ENCODE assay signal across 7 mouse cellular contexts in genomic region chr7:131409988-131410385, GRCm38 (mm10). TPM values are rescaled to one million over a fixed set of nuclear protein-coding genes. Genes with fewer than 3 reads are reported as not detected.
A peak's percentile ranks its signal among the peaks of the same experiment; 100 is the strongest.
DNase-seq lines count a peak whose midpoint lies in the region; ATAC-seq lines count a peak whose summit lies in the region.

No protein-coding gene starts in this region.

- ATAC-seq in neural tube, embryonic 11.5 days (ENCODE audit: insufficient read depth, low FRiP score, low TSS enrichment) = peak; percentile 58
- peak; percentile 70 for ATAC-seq in embryonic facial prominence, embryonic 12.5 days (ENCODE audit: insufficient number of reproducible peaks, insufficient read depth, low FRiP score, low TSS enrichment)
- ATAC-seq in hindbrain, embryonic 15.5 days (ENCODE audit: low FRiP score, low read depth) = peak; percentile 77

- peak overlapping the region; percentile 80 for H3K4me3 ChIP-seq in neural tube, embryonic 11.5 days (ENCODE audit: low read depth, low read length)
- H3K4me3 ChIP-seq in embryonic facial prominence, embryonic 12.5 days = peak overlapping the region; percentile 96
- peak overlapping the region; percentile 99 for H3K4me3 ChIP-seq in hindbrain, embryonic 15.5 days
- H3K4me3 ChIP-seq in midbrain, embryonic 10.5 days = peak overlapping the region; percentile 98

- DNase-seq in neural tube, embryonic 11.5 days (ENCODE audit: low spot score) = no peak
- no peak for DNase-seq in neural tube, embryonic 10.5 days (ENCODE audit: extremely low spot score, low spot score)
- DNase-seq in midbrain, embryonic 10.5 days (ENCODE audit: low spot score) = no peak
- no peak for DNase-seq in spleen, adult 18-20 months
- DNase-seq in left cerebral cortex, adult 8-10 months (ENCODE audit: low spot score in 2 of 2) = no peak

- peak overlapping the region; percentile 85 for H3K9ac ChIP-seq in neural tube, embryonic 11.5 days (ENCODE audit: low read length)
- peak overlapping the region; percentile 94 for H3K9ac ChIP-seq in embryonic facial prominence, embryonic 12.5 days
- peak overlapping the region; percentile 95 for H3K9ac ChIP-seq in hindbrain, embryonic 15.5 days

- H3K36me3 ChIP-seq in neural tube, embryonic 11.5 days (ENCODE audit: control insufficient read depth, insufficient read depth, low read length) = no peaks in the 10 kb centered on the region
- no peaks in the 10 kb centered on the region for H3K36me3 ChIP-seq in embryonic facial prominence, embryonic 12.5 days
- no peaks in the 10 kb centered on the region for H3K36me3 ChIP-seq in hindbrain, embryonic 15.5 days
- H3K36me3 ChIP-seq in midbrain, embryonic 10.5 days = peaks cover 5% of the 10 kb centered on the region; the same call in 1 of the 2 replicates

- H3K9me3 ChIP-seq in neural tube, embryonic 11.5 days (ENCODE audit: control insufficient read depth, low read length) = no peaks in the 10 kb centered on the region
- H3K9me3 ChIP-seq in embryonic facial prominence, embryonic 12.5 days = no peaks in the 10 kb centered on the region
- no peaks in the 10 kb centered on the region for H3K9me3 ChIP-seq in hindbrain, embryonic 15.5 days
- H3K9me3 ChIP-seq in midbrain, embryonic 10.5 days (replicated peaks) = no peaks in the 10 kb centered on the region

- H3K4me1 ChIP-seq in neural tube, embryonic 11.5 days (ENCODE audit: control insufficient read depth, insufficient read depth, low read length) = peaks cover 15% of the 10 kb centered on the region; the same call in 1 of the 2 replicates
- peaks cover 13% of the 10 kb centered on the region for H3K4me1 ChIP-seq in embryonic facial prominence, embryonic 12.5 days
- peaks cover 36% of the 10 kb centered on the region for H3K4me1 ChIP-seq in hindbrain, embryonic 15.5 days (replicated peaks)
- H3K4me1 ChIP-seq in midbrain, embryonic 10.5 days = peaks cover 22% of the 10 kb centered on the region

- H3K27ac ChIP-seq in neural tube, embryonic 11.5 days (ENCODE audit: low read depth, low read length) = peak overlapping the region; percentile 24; the same call in 1 of the 2 replicates
- H3K27ac ChIP-seq in embryonic facial prominence, embryonic 12.5 days = peak overlapping the region; percentile 72; the same call in 1 of the 2 replicates
- H3K27ac ChIP-seq in hindbrain, embryonic 15.5 days (replicated peaks) = peak overlapping the region; percentile 82
- H3K27ac ChIP-seq in midbrain, embryonic 10.5 days (replicated peaks) = peak overlapping the region; percentile 94

- WGBS in neural tube, embryonic 11.5 days = under 1% methylated on average over 38 of the region's 38 CpGs
- WGBS in embryonic facial prominence, embryonic 12.5 days = under 1% methylated on average over 38 of the region's 38 CpGs
- WGBS in hindbrain, embryonic 15.5 days = under 1% methylated on average over 38 of the region's 38 CpGs
- 0% methylated on average over 38 of the region's 38 CpGs for WGBS in midbrain, embryonic 10.5 days

- H3K4me2 ChIP-seq in neural tube, embryonic 11.5 days (ENCODE audit: low read depth) = peak overlapping the region; percentile 70
- peak overlapping the region; percentile 79 for H3K4me2 ChIP-seq in embryonic facial prominence, embryonic 12.5 days (replicated peaks)
- peak overlapping the region; percentile 77 for H3K4me2 ChIP-seq in hindbrain, embryonic 15.5 days

- no peaks in the 10 kb centered on the region for H3K27me3 ChIP-seq in neural tube, embryonic 11.5 days (ENCODE audit: control insufficient read depth, insufficient read depth, low read length)
- no peaks in the 10 kb centered on the region for H3K27me3 ChIP-seq in embryonic facial prominence, embryonic 12.5 days
- H3K27me3 ChIP-seq in hindbrain, embryonic 15.5 days = no peaks in the 10 kb centered on the region
- H3K27me3 ChIP-seq in midbrain, embryonic 10.5 days (ENCODE audit: low read depth, poor library complexity, severe bottlenecking) = no peaks in the 10 kb centered on the region

RNA-seq across cellular contexts. Expression of gene Ikzf5, which starts 0.3 kb away (rescaled TPM):
- polyA plus RNA-seq in neural tube, embryonic 11.5 days (2014; fragmentation: Nextera tagmentation; extraction: Ambion mirVana) = 30.0 and 33.9 TPM in 2 replicates
- 16.1 and 16.3 TPM in 2 replicates for polyA plus RNA-seq in embryonic facial prominence, embryonic 12.5 days (2016; fragmentation: Nextera tagmentation; extraction: Ambion mirVana)
- polyA plus RNA-seq in hindbrain, embryonic 15.5 days (2015; fragmentation: Nextera tagmentation; extraction: Ambion mirVana) = 10.4 and 13.4 TPM in 2 replicates
- 15.6 and 18.7 TPM in 2 replicates for polyA plus RNA-seq in midbrain, embryonic 10.5 days (2016; fragmentation: Nextera tagmentation; extraction: Ambion mirVana)
- total RNA-seq in left cerebral cortex, adult 8-10 months (2022) = 10 to 100 TPM; 43.2 to 52.2 (median 48.8) TPM

RNA-seq across cellular contexts. Expression of gene Acadsb, which starts 0.4 kb away (rescaled TPM):
- 78.5 and 83.0 TPM in 2 replicates for polyA plus RNA-seq in neural tube, embryonic 11.5 days (2014; fragmentation: Nextera tagmentation; extraction: Ambion mirVana)
- 98.8 and 116 TPM in 2 replicates for polyA plus RNA-seq in embryonic facial prominence, embryonic 12.5 days (2016; fragmentation: Nextera tagmentation; extraction: Ambion mirVana)
- polyA plus RNA-seq in hindbrain, embryonic 15.5 days (2015; fragmentation: Nextera tagmentation; extraction: Ambion mirVana) = 90.0 and 100 TPM in 2 replicates
- polyA plus RNA-seq in midbrain, embryonic 10.5 days (2016; fragmentation: Nextera tagmentation; extraction: Ambion mirVana) = 64.1 and 83.5 TPM in 2 replicates
- 100 to 1,000 TPM in 1 of 4 experiments, 10 to 100 TPM in 3; 76.8 to 109 (median 82.3) TPM for total RNA-seq in left cerebral cortex, adult 8-10 months (2022)

RNA-seq across cellular contexts. Expression of gene Pstk, which starts 39.0 kb away (rescaled TPM):
- 48.6 and 53.9 TPM in 2 replicates for polyA plus RNA-seq in neural tube, embryonic 11.5 days (2014; fragmentation: Nextera tagmentation; extraction: Ambion mirVana)
- polyA plus RNA-seq in embryonic facial prominence, embryonic 12.5 days (2016; fragmentation: Nextera tagmentation; extraction: Ambion mirVana) = 77.0 and 82.0 TPM in 2 replicates
- 49.0 and 51.4 TPM in 2 replicates for polyA plus RNA-seq in hindbrain, embryonic 15.5 days (2015; fragmentation: Nextera tagmentation; extraction: Ambion mirVana)
- 71.7 and 76.0 TPM in 2 replicates for polyA plus RNA-seq in midbrain, embryonic 10.5 days (2016; fragmentation: Nextera tagmentation; extraction: Ambion mirVana)
- total RNA-seq in left cerebral cortex, adult 8-10 months (2022) = 10 to 100 TPM; 45.8 to 55.0 (median 50.0) TPM

RNA-seq across cellular contexts. Expression of gene 2310057M21Rik, which starts 47.4 kb away (rescaled TPM):
- polyA plus RNA-seq in neural tube, embryonic 11.5 days (2014; fragmentation: Nextera tagmentation; extraction: Ambion mirVana) = 25.6 and 28.7 TPM in 2 replicates
- polyA plus RNA-seq in embryonic facial prominence, embryonic 12.5 days (2016; fragmentation: Nextera tagmentation; extraction: Ambion mirVana) = 21.0 and 23.4 TPM in 2 replicates
- polyA plus RNA-seq in hindbrain, embryonic 15.5 days (2015; fragmentation: Nextera tagmentation; extraction: Ambion mirVana) = 29.3 and 30.2 TPM in 2 replicates
- polyA plus RNA-seq in midbrain, embryonic 10.5 days (2016; fragmentation: Nextera tagmentation; extraction: Ambion mirVana) = 22.9 and 24.0 TPM in 2 replicates
- 10 to 100 TPM; 23.2 to 36.4 (median 29.9) TPM for total RNA-seq in left cerebral cortex, adult 8-10 months (2022)

Comparison
In these comparisons a context has a peak if more than half of its experiments do, and no peak if none do; other contexts are left out.
1. H3K27ac ChIP-seq: peak in every context shown above with its lines; median percentile 94 in midbrain, embryonic 10.5 days; 82 in hindbrain, embryonic 15.5 days; 72 in embryonic facial prominence, embryonic 12.5 days; 24 in neural tube, embryonic 11.5 days.